Mouse (Mus musculus): ENCODE measurements around the gene Dcakd. TPM values are rescaled to one million over a fixed set of nuclear protein-coding genes. Genes with fewer than 3 reads are reported as not detected.

Dcakd gene
- total RNA-seq, 2 experiments from 2014 or later = 69.0 to 73.1 TPM

DNA sequence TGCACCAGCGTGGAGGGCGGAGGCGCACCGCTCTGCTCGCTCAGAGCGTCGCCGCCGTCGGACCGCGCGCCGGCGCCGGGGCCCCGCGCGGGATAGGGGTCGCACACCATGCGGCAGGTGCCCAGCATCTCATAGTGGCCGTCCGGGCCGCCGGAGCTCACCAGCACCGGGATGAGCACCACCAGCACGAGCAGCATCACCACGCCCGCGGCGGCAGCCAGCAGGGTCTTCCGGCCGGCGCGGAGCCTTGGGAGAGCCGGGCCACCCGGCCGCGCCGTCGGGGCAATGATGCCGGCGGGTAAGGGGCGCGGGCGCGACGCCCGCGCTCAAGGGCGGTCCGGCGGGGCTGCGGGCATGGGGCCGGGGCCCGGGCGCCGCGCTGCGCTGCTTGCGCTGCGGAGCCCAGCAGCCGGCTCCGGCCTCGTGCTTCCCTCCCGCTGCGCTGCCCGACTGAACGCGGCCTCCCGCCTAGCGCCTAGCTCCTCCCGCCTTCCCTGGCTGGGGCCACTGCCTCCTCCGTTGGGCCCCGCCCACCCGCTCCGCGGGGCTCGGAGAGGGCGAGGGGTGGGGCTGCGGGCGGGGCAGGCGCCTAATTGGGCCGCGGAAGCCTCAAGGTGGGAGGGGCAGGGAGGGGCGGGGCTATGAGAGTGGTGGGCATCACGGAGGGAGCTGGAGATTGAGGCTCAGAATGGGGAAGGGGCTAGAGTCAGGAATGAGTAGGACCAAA is 81.7 kb downstream of the Dcakd start, which contains the start of gene C1ql1:
C1ql1 (minus strand) TSS at position 424 of the 727 bp plus-strand sequence.
- DNase-seq (ENCODE audit: low spot score in 2 of 2) = peak; percentile 71 to 86

GRCm38 (mm10) chr11:102945306-102946264 is 82.5 kb downstream of the Dcakd start:
- DNase-seq (ENCODE audit: low spot score in 2 of 2) = no peak

Small RNAs within 50 kb of the gene (microRNA-seq; reads per million reads assigned to microRNA genes)
- gene Mir6931 = not detected

Other genes starting within 250 kb of the Dcakd start
- gene Gjc1, start 208.6 kb downstream of the Dcakd start, total RNA-seq (2021) = 10 to 100 TPM; 39.4 to 41.0 TPM
- gene Higd1b, start 192.5 kb downstream of the Dcakd start, total RNA-seq (2021) = 1 to 10 TPM; 3.3 to 4.9 TPM
- gene Eftud2, start 147.3 kb downstream of the Dcakd start, total RNA-seq (2021) = 10 to 100 TPM; 66.4 to 69.7 TPM
- gene Ccdc103, start 147.1 kb downstream of the Dcakd start, total RNA-seq (2021) = not detected
- gene Fam187a, start 143.2 kb downstream of the Dcakd start, total RNA-seq (2021) = not detected
- gene Gfap, start 127.4 kb downstream of the Dcakd start, total RNA-seq (2021) = under 1 TPM in 1 of 2 experiments, not detected in 1; 0.26 TPM
- 10 to 100 TPM in 1 of 2 experiments, 1 to 10 TPM in 1; 9.5 to 10.5 TPM for gene Kif18b, start 103.2 kb downstream of the Dcakd start, total RNA-seq (2021)
- 1 to 10 TPM; 1.3 to 1.5 TPM for gene C1ql1, start 81.6 kb downstream of the Dcakd start, total RNA-seq (2021)
- gene Nmt1, start 143 bp downstream of the Dcakd start, total RNA-seq (2021) = 10 to 100 TPM; 55.9 to 59.3 TPM
- gene Plcd3, start 73.3 kb upstream of the Dcakd start, total RNA-seq (2021) = 10 to 100 TPM in 1 of 2 experiments, 1 to 10 TPM in 1; 9.3 to 12.4 TPM
- gene Acbd4, start 73.3 kb upstream of the Dcakd start, total RNA-seq (2021) = 10 to 100 TPM; 45.0 to 53.0 TPM
- 10 to 100 TPM; 26.9 to 29.6 TPM for gene Hexim1, start 87.9 kb upstream of the Dcakd start, total RNA-seq (2021)
- 1 to 10 TPM; 6.3 to 7.0 TPM for gene Hexim2, start 104.1 kb upstream of the Dcakd start, total RNA-seq (2021)
- 1 to 10 TPM; 8.1 to 8.2 TPM for gene Fmnl1, start 142.8 kb upstream of the Dcakd start, total RNA-seq (2021)
- gene 1700023F06Rik, start 180.2 kb upstream of the Dcakd start, total RNA-seq (2021) = not detected
- not detected for gene Spata32, start 190.1 kb upstream of the Dcakd start, total RNA-seq (2021)
- gene Map3k14, start 239.1 kb upstream of the Dcakd start, total RNA-seq (2021) = 1 to 10 TPM; 7.7 to 7.8 TPM

Measured in gastrocnemius, postnatal 4 days (tissue).